Mouse (Mus musculus): Measurements from ENCODE around the gene Bcas3. TPM values are rescaled to one million over a fixed set of nuclear protein-coding genes. Genes with fewer than 3 reads are reported as not detected.

Bcas3 gene
- polyA plus RNA-seq, 2 experiments = 22.2 to 28.2 TPM

DNA sequence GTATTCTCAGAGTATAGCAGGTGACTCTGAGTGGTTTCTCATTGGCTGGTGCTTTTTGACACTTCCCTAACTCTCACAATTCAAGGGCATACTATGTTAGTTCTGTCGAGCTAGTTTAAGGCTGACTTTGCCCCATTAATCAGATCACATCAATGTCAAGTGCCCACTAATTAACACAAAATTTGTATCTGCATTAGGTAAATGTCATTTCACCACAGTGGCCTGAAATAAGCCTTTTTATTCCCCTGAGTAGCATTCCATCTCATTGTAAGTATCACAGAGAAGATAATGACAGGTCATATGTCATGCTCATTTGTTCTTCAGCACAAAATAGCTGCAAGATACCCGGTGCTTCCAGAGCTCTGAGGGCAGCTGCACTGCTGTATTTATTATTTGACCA, 268.5 kb downstream of the Bcas3 start:
- Histone ChIP-seq H3K9ac (ENCODE audit: low read depth, low read length, severe bottlenecking) (no peak overlapping the region), H3K4me2 (replicated peaks; ENCODE audit: low read depth, low read length, severe bottlenecking) (no peak overlapping the region), H3K4me1 (ENCODE audit: control insufficient read depth, insufficient read depth, low read length) (peaks cover 13% of the 10 kb centered on the region), H3K36me3 (ENCODE audit: control insufficient read depth, insufficient read depth, low read length) (no peaks in the 10 kb centered on the region), H3K27me3 (ENCODE audit: control insufficient read depth, insufficient read depth, low read length) (no peaks in the 10 kb centered on the region), H3K9me3 (ENCODE audit: control insufficient read depth, low read length) (no peaks in the 10 kb centered on the region), H3K4me3 (replicated peaks; ENCODE audit: low read length) (no peak overlapping the region), H3K27ac (replicated peaks; ENCODE audit: low read depth, low read length) (no peak overlapping the region)
- DNase-seq (ENCODE audit: low spot score) (no peak), ATAC-seq (ENCODE audit: low FRiP score, low read depth) (no peak)
- TF ChIP-seq POLR2A (IDR thresholded peaks at IDR 0.05; ENCODE audit: borderline replicate concordance, extremely low read depth, insufficient read depth, insufficient read length) = no peak
- WGBS = 46% methylated on average over 2 of the region's 2 CpGs

DNA sequence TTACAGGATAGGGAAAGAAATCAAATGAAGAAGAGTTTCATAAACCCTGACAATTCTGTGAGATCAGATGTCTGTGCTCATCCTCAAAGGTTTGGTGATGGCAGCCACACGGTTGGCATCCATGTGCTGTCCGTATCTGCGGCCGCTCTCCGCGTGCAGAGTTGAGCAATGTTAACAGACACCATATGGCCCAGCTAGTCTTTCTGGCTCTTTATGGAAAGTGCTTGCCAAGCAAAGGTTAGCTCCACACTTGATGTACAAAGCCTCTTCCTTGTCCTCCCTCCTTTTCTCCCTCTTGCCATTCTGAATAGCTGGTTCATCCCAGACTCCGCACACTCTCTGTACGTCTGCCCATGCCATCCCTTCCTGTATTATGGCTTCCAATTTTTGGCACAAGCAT, 269.0 kb downstream of the Bcas3 start:
- WGBS = 48% methylated on average over 8 of the region's 8 CpGs
- no peak for DNase-seq (ENCODE audit: low spot score)
- Histone ChIP-seq H3K9ac (ENCODE audit: low read depth, low read length, severe bottlenecking) (no peak overlapping the region), H3K4me2 (replicated peaks; ENCODE audit: low read depth, low read length, severe bottlenecking) (no peak overlapping the region), H3K9me3 (ENCODE audit: control insufficient read depth, low read length) (no peaks in the 10 kb centered on the region), H3K36me3 (ENCODE audit: control insufficient read depth, insufficient read depth, low read length) (no peaks in the 10 kb centered on the region), H3K4me3 (replicated peaks; ENCODE audit: low read length) (no peak overlapping the region), H3K27ac (replicated peaks; ENCODE audit: low read depth, low read length) (no peak overlapping the region), H3K27me3 (ENCODE audit: control insufficient read depth, insufficient read depth, low read length) (no peaks in the 10 kb centered on the region), H3K4me1 (ENCODE audit: control insufficient read depth, insufficient read depth, low read length) (peaks cover 13% of the 10 kb centered on the region)
- ATAC-seq (ENCODE audit: low FRiP score, low read depth) = no peak
- TF ChIP-seq POLR2A (IDR thresholded peaks at IDR 0.05; ENCODE audit: borderline replicate concordance, extremely low read depth, insufficient read depth, insufficient read length) = no peak

DNA sequence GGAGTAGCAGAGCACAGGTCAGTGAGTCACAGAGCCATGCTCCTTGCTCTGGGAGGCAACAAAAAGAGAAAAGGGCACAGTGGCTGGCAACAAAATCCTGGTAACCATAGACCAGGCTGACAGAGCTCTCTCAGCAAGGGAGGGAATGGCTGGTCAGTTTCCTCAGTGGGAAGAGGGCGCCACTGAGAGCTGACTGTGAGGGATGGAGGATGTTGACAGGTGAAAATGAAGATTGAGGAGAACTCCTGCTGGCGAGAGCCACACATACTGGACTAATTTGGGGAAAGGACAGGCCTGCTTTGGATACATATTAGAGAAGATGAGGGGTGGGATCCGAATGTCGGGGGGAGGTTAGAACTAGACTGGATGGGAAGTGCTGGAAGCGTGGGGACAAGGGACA, 272.2 kb downstream of the Bcas3 start:
- no peak overlapping the region for H3K9ac ChIP-seq (ENCODE audit: low read depth, low read length, severe bottlenecking)
- 43% methylated on average over 5 of the region's 5 CpGs for WGBS
- no peak for ATAC-seq (ENCODE audit: low FRiP score, low read depth)
- H3K9me3 ChIP-seq (ENCODE audit: control insufficient read depth, low read length) = no peaks in the 10 kb centered on the region
- no peak overlapping the region for H3K27ac ChIP-seq (replicated peaks; ENCODE audit: low read depth, low read length)
- H3K36me3 ChIP-seq (ENCODE audit: control insufficient read depth, insufficient read depth, low read length) = no peaks in the 10 kb centered on the region
- no peak overlapping the region for H3K4me3 ChIP-seq (replicated peaks; ENCODE audit: low read length)
- TF ChIP-seq POLR2A (IDR thresholded peaks at IDR 0.05; ENCODE audit: borderline replicate concordance, extremely low read depth, insufficient read depth, insufficient read length) = no peak
- peaks cover 18% of the 10 kb centered on the region for H3K4me1 ChIP-seq (ENCODE audit: control insufficient read depth, insufficient read depth, low read length)
- H3K4me2 ChIP-seq (replicated peaks; ENCODE audit: low read depth, low read length, severe bottlenecking) = no peak overlapping the region
- no peak for DNase-seq (ENCODE audit: low spot score)
- no peaks in the 10 kb centered on the region for H3K27me3 ChIP-seq (ENCODE audit: control insufficient read depth, insufficient read depth, low read length)

DNA sequence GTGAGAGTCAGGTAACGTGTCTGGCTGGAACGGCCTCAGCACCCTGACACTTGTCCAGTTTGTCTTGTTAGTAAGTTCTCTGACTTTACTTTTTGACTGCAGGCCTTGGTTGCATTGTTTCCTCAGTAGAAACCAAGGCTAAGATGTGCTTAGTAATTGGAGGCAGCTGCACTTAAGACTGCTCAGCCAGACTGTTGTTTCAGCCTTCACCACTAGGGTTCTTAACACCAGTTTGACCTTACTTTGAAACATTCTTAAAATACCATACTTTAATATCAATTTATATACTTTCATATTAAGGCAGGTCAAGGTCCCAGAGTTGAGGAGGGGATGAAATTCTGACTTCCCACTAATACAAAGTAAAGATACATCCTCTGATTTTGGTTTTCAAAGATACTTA, 273.9 kb downstream of the Bcas3 start:
- Histone ChIP-seq H3K4me3 (replicated peaks; ENCODE audit: low read length) (no peak overlapping the region), H3K9me3 (ENCODE audit: control insufficient read depth, low read length) (no peaks in the 10 kb centered on the region), H3K4me1 (ENCODE audit: control insufficient read depth, insufficient read depth, low read length) (peaks cover 24% of the 10 kb centered on the region), H3K27me3 (ENCODE audit: control insufficient read depth, insufficient read depth, low read length) (no peaks in the 10 kb centered on the region), H3K9ac (ENCODE audit: low read depth, low read length, severe bottlenecking) (no peak overlapping the region), H3K36me3 (ENCODE audit: control insufficient read depth, insufficient read depth, low read length) (no peaks in the 10 kb centered on the region), H3K27ac (replicated peaks; ENCODE audit: low read depth, low read length) (no peak overlapping the region), H3K4me2 (replicated peaks; ENCODE audit: low read depth, low read length, severe bottlenecking) (no peak overlapping the region)
- ATAC-seq (ENCODE audit: low FRiP score, low read depth) (no peak), DNase-seq (ENCODE audit: low spot score) (peak; percentile 75)
- WGBS = 36% methylated on average over 2 of the region's 2 CpGs
- no peak for TF ChIP-seq POLR2A (IDR thresholded peaks at IDR 0.05; ENCODE audit: borderline replicate concordance, extremely low read depth, insufficient read depth, insufficient read length)

DNA sequence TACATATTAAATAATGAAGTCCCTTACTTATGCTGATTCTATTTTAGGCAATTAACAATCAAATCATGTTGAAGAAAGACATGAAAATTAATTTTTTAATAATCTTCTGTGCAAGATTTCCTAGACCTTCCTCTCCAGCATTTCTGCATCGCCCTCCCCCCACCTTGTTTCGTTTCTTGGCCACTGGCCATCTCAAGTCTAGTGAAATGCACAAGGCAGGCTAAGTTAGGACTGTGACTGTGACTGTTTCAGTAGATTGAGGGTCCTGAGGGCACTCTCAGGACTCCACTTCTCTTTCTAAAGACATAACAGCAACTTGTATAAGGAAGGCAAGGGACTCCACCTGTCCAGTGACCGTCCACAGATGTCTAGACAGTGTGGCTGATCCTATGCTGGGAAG, 274.4 kb downstream of the Bcas3 start:
- DNase-seq (ENCODE audit: low spot score) (no peak), ATAC-seq (ENCODE audit: low FRiP score, low read depth) (no peak)
- no peaks in the 10 kb centered on the region for H3K27me3 ChIP-seq (ENCODE audit: control insufficient read depth, insufficient read depth, low read length)
- no peaks in the 10 kb centered on the region for H3K9me3 ChIP-seq (ENCODE audit: control insufficient read depth, low read length)
- H3K4me2 ChIP-seq (replicated peaks; ENCODE audit: low read depth, low read length, severe bottlenecking) = no peak overlapping the region
- no peaks in the 10 kb centered on the region for H3K36me3 ChIP-seq (ENCODE audit: control insufficient read depth, insufficient read depth, low read length)
- H3K9ac ChIP-seq (ENCODE audit: low read depth, low read length, severe bottlenecking) = no peak overlapping the region
- H3K27ac ChIP-seq (replicated peaks; ENCODE audit: low read depth, low read length) = no peak overlapping the region
- WGBS = 45% methylated on average over 3 of the region's 3 CpGs
- TF ChIP-seq POLR2A (IDR thresholded peaks at IDR 0.05; ENCODE audit: borderline replicate concordance, extremely low read depth, insufficient read depth, insufficient read length) = no peak
- no peak overlapping the region for H3K4me3 ChIP-seq (replicated peaks; ENCODE audit: low read length)
- peaks cover 30% of the 10 kb centered on the region for H3K4me1 ChIP-seq (ENCODE audit: control insufficient read depth, insufficient read depth, low read length)
